9 mouse cellular contexts compared by ENCODE assay signal in genomic region chr17:28761871-28762270, GRCm38 (mm10). TPM values are rescaled to one million over a fixed set of nuclear protein-coding genes. Genes with fewer than 3 reads are reported as not detected.
DNase-seq lines count a peak whose midpoint lies in the region; ATAC-seq and TF ChIP-seq lines count a peak whose summit lies in the region.
"Had no signal": no experiment of that assay in that cellular context is flagged by ENCODE, and none has a peak within 500 bp of the region (broad histone marks: within the 10 kb centered on the region; RNA-seq: fewer than 3 reads in every experiment).

No protein-coding gene starts in this region.

- DNase-seq in forebrain, embryonic 11.5 days (ENCODE audit: low spot score) = peak; percentile 83
- peak; percentile 85 for DNase-seq in ZHBTc4 (ENCODE audit: low read depth, low spot score)
- DNase-seq in heart, postnatal 0 days (ENCODE audit: low spot score) = peak; percentile 65
- DNase-seq in layer of hippocampus, postnatal 36 days = peak; percentile 57 to 64
- peak; percentile 79 for DNase-seq in mesoderm, embryonic 11.5 days (ENCODE audit: low read depth, low spot score)
- DNase-seq in splenic B cell, adult 2 months (ENCODE audit: low read depth, low spot score) = peak; percentile 82

- H3K9me3 ChIP-seq in forebrain, embryonic 11.5 days (ENCODE audit: control insufficient read depth, low read length) = no peaks in the 10 kb centered on the region
- H3K9me3 ChIP-seq in forebrain, embryonic 13.5 days (replicated peaks) = no peaks in the 10 kb centered on the region
- no peaks in the 10 kb centered on the region for H3K9me3 ChIP-seq in heart, postnatal 0 days (replicated peaks; ENCODE audit: control insufficient read depth, low read length)
- H3K9me3 ChIP-seq: megakaryocyte, embryonic 14.5 days had no signal

- no peaks in the 10 kb centered on the region for H3K4me1 ChIP-seq in forebrain, embryonic 11.5 days (replicated peaks; ENCODE audit: control insufficient read depth, insufficient read depth, low read length)
- H3K4me1 ChIP-seq in forebrain, embryonic 13.5 days = no peaks in the 10 kb centered on the region
- no peaks in the 10 kb centered on the region for H3K4me1 ChIP-seq in cortical plate, adult 2 months (ENCODE audit: control insufficient read depth, insufficient read depth, low read length)
- no peaks in the 10 kb centered on the region for H3K4me1 ChIP-seq in heart, postnatal 0 days (ENCODE audit: control insufficient read depth, insufficient read depth)

- H3K27me3 ChIP-seq in forebrain, embryonic 11.5 days (ENCODE audit: control insufficient read depth, insufficient read depth, low read length) = no peaks in the 10 kb centered on the region
- peaks cover 3% of the 10 kb centered on the region; the same call in 1 of the 2 replicates for H3K27me3 ChIP-seq in forebrain, embryonic 13.5 days
- no peaks in the 10 kb centered on the region for H3K27me3 ChIP-seq in heart, postnatal 0 days (ENCODE audit: control insufficient read depth, insufficient read depth, low read length)
- H3K27me3 ChIP-seq in splenic B cell, adult 2 months (ENCODE audit: control insufficient read depth, insufficient read depth, low read length, poor library complexity, severe bottlenecking) = no peaks in the 10 kb centered on the region

- no peak overlapping the region for H3K27ac ChIP-seq in forebrain, embryonic 11.5 days (ENCODE audit: low read depth, low read length)
- H3K27ac ChIP-seq in forebrain, embryonic 13.5 days = no peak overlapping the region
- H3K27ac ChIP-seq in cortical plate, adult 2 months (ENCODE audit: insufficient read depth, low read length) = no peak overlapping the region
- no peak overlapping the region for H3K27ac ChIP-seq in heart, postnatal 0 days (ENCODE audit: low read depth)

- peak; percentile 94 for TF ChIP-seq CTCF in cortical plate, adult 2 months (IDR thresholded peaks at IDR 0.05; ENCODE audit: extremely low read depth, insufficient read depth, low read length)
- TF ChIP-seq CTCF in heart, postnatal 0 days (IDR thresholded peaks at IDR 0.05; ENCODE audit: low read depth) = peak; percentile 92

- no peaks in the 10 kb centered on the region for H3K36me3 ChIP-seq in forebrain, embryonic 11.5 days (ENCODE audit: control insufficient read depth, insufficient read depth, low read length)
- no peaks in the 10 kb centered on the region for H3K36me3 ChIP-seq in forebrain, embryonic 13.5 days (ENCODE audit: poor library complexity, severe bottlenecking)
- no peaks in the 10 kb centered on the region for H3K36me3 ChIP-seq in heart, postnatal 0 days (replicated peaks; ENCODE audit: control insufficient read depth, insufficient read depth, low read length)
- H3K36me3 ChIP-seq in splenic B cell, adult 2 months (ENCODE audit: control insufficient read depth, insufficient read depth, low read length, poor library complexity, severe bottlenecking) = no peaks in the 10 kb centered on the region

- H3K4me2 ChIP-seq in forebrain, embryonic 11.5 days (ENCODE audit: low read depth, low read length, severe bottlenecking) = no peak overlapping the region
- H3K4me2 ChIP-seq in forebrain, embryonic 13.5 days = no peak overlapping the region
- H3K4me2 ChIP-seq in heart, postnatal 0 days (ENCODE audit: low read depth, low read length) = no peak overlapping the region

- H3K9ac ChIP-seq in forebrain, embryonic 11.5 days (ENCODE audit: low read length) = no peak overlapping the region
- H3K9ac ChIP-seq in forebrain, embryonic 13.5 days = no peak overlapping the region
- H3K9ac ChIP-seq in heart, postnatal 0 days (replicated peaks; ENCODE audit: low read depth, low read length) = no peak overlapping the region

- TF ChIP-seq POLR2A in cortical plate, adult 2 months (IDR thresholded peaks at IDR 0.05; ENCODE audit: extremely low read depth, insufficient read depth, low read length) = no peak

- no peak for ATAC-seq in forebrain, embryonic 11.5 days (replicated peaks; ENCODE audit: low FRiP score)
- no peak for ATAC-seq in forebrain, embryonic 13.5 days
- ATAC-seq in heart, postnatal 0 days (ENCODE audit: insufficient read depth, low read depth) = no peak; the same call in 1 of the 2 replicates

- no peak for TF ChIP-seq EP300 in heart, postnatal 0 days (IDR thresholded peaks at IDR 0.05; ENCODE audit: low read depth)

- 19% methylated on average over 3 of the region's 3 CpGs for WGBS in forebrain, embryonic 11.5 days
- WGBS in forebrain, embryonic 13.5 days = 20% methylated on average over 3 of the region's 3 CpGs
- 13% methylated on average over 3 of the region's 3 CpGs for WGBS in heart, postnatal 0 days

- H3K4me3 ChIP-seq in forebrain, embryonic 11.5 days (ENCODE audit: low read depth, low read length) = no peak overlapping the region
- no peak overlapping the region for H3K4me3 ChIP-seq in forebrain, embryonic 13.5 days
- H3K4me3 ChIP-seq in cortical plate, adult 2 months (ENCODE audit: insufficient read depth, low read length) = no peak overlapping the region
- H3K4me3 ChIP-seq in heart, postnatal 0 days (ENCODE audit: low read depth, low read length) = no peak overlapping the region
- H3K4me3 ChIP-seq: megakaryocyte, embryonic 14.5 days had no signal

RNA-seq across cellular contexts. Expression of gene Mapk13, which starts 7.2 kb away (rescaled TPM):
- 2.3 and 2.7 TPM in 2 replicates for polyA plus RNA-seq in forebrain, embryonic 11.5 days (2014; fragmentation: Nextera tagmentation; extraction: Ambion mirVana)
- polyA plus RNA-seq in forebrain, embryonic 13.5 days (2015; fragmentation: Nextera tagmentation; extraction: Ambion mirVana) = 0.72 and 1.1 TPM in 2 replicates
- 1.4 and 1.8 TPM in 2 replicates for polyA plus RNA-seq in cortical plate, adult 2 months (2012; rRNA removed)
- 0.65 and 3.8 TPM in 2 replicates for total RNA-seq in heart, postnatal 0 days (2014; rRNA removed; ENCODE audit: low replicate concordance)
- polyA plus RNA-seq in heart, postnatal 0 days (2015; fragmentation: Nextera tagmentation; extraction: Ambion mirVana) = 0.78 and 1.1 TPM in 2 replicates
- total RNA-seq in layer of hippocampus, postnatal 36 days (2021) = 1 to 10 TPM in 1 of 2 experiments, under 1 TPM in 1; 0.60 to 1.1 TPM

RNA-seq across cellular contexts. Expression of gene AC170998.1, which starts 36.0 kb away (rescaled TPM):
- polyA plus RNA-seq in forebrain, embryonic 11.5 days (2014; fragmentation: Nextera tagmentation; extraction: Ambion mirVana) = 2.9 and 3.0 TPM in 2 replicates
- polyA plus RNA-seq in forebrain, embryonic 13.5 days (2015; fragmentation: Nextera tagmentation; extraction: Ambion mirVana) = 2.1 and 3.5 TPM in 2 replicates
- polyA plus RNA-seq in cortical plate, adult 2 months (2012; rRNA removed) = 1.7 and 1.8 TPM in 2 replicates
- not detected in 2 replicates for total RNA-seq in heart, postnatal 0 days (2014; rRNA removed; ENCODE audit: low replicate concordance)
- polyA plus RNA-seq in heart, postnatal 0 days (2015; fragmentation: Nextera tagmentation; extraction: Ambion mirVana) = 1.00 and 1.2 TPM in 2 replicates
- total RNA-seq in layer of hippocampus, postnatal 36 days (2021) = 1 to 10 TPM; 1.4 to 1.8 TPM

RNA-seq across cellular contexts. Expression of gene Brpf3, which starts 39.0 kb away (rescaled TPM):
- 13.1 and 17.3 TPM in 2 replicates for polyA plus RNA-seq in forebrain, embryonic 11.5 days (2014; fragmentation: Nextera tagmentation; extraction: Ambion mirVana)
- polyA plus RNA-seq in forebrain, embryonic 13.5 days (2015; fragmentation: Nextera tagmentation; extraction: Ambion mirVana) = 10.2 and 11.3 TPM in 2 replicates
- polyA plus RNA-seq in cortical plate, adult 2 months (2012; rRNA removed) = 45.2 and 45.6 TPM in 2 replicates
- total RNA-seq in heart, postnatal 0 days (2014; rRNA removed; ENCODE audit: low replicate concordance) = 4.6 and 27.8 TPM in 2 replicates
- polyA plus RNA-seq in heart, postnatal 0 days (2015; fragmentation: Nextera tagmentation; extraction: Ambion mirVana) = 2.7 and 3.4 TPM in 2 replicates
- total RNA-seq in layer of hippocampus, postnatal 36 days (2021) = 10 to 100 TPM; 39.4 to 45.4 TPM
